Mouse (Mus musculus): Measurements from ENCODE around the gene Spag9. TPM values are rescaled to one million over a fixed set of nuclear protein-coding genes. Genes with fewer than 3 reads are reported as not detected.

Gene Spag9
- polyA plus RNA-seq, 1 experiment: 12.6 TPM

GRCm38 (mm10) chr11:94140540-94140939 lies 144.6 kb downstream of the Spag9 start:
- H3K79me3 ChIP-seq (ENCODE audit: low read depth): no peaks in the 10 kb centered on the region
- H3K4me3 ChIP-seq (ENCODE audit: insufficient read depth, poor library complexity, severe bottlenecking): no peak overlapping the region
- H3K27me3 ChIP-seq (ENCODE audit: control insufficient read depth, insufficient read depth, insufficient read length): no peaks in the 10 kb centered on the region
- H3K36me3 ChIP-seq (ENCODE audit: control insufficient read depth, insufficient read depth): no peaks in the 10 kb centered on the region
- no peaks in the 10 kb centered on the region for H3K79me2 ChIP-seq (ENCODE audit: control insufficient read depth, insufficient read depth)
- TF ChIP-seq MAX (IDR thresholded peaks at IDR 0.05) (no peak), CTCF (IDR thresholded peaks at IDR 0.05; ENCODE audit: control insufficient read depth, insufficient read depth, insufficient read length) (no peak), FOSL1 (IDR thresholded peaks at IDR 0.05; ENCODE audit: insufficient read depth, low read length, poor library complexity, severe bottlenecking) (no peak), MYOD1 (IDR thresholded peaks at IDR 0.05; ENCODE audit: control insufficient read depth, insufficient read length, low read depth) (no peak), MYOG (IDR thresholded peaks at IDR 0.05; ENCODE audit: control insufficient read depth, extremely low read depth, insufficient read length) (no peak), CEBPB (IDR thresholded peaks at IDR 0.05; ENCODE audit: low read depth) (no peak)
- no peak overlapping the region for H3ac ChIP-seq (ENCODE audit: control insufficient read depth, insufficient read length, low read depth)

- Histone ChIP-seq H3K27me3 (ENCODE audit: control insufficient read depth, insufficient read depth, insufficient read length) (no peaks in the 10 kb centered on the region), H3ac (ENCODE audit: control insufficient read depth, insufficient read length, low read depth) (no peak overlapping the region), H3K79me3 (ENCODE audit: low read depth) (no peaks in the 10 kb centered on the region), H3K36me3 (ENCODE audit: control insufficient read depth, insufficient read depth) (no peaks in the 10 kb centered on the region), H3K4me3 (ENCODE audit: insufficient read depth, poor library complexity, severe bottlenecking) (no peak overlapping the region), H3K79me2 (ENCODE audit: control insufficient read depth, insufficient read depth) (no peaks in the 10 kb centered on the region)
- no peak for TF ChIP-seq CEBPB (IDR thresholded peaks at IDR 0.05; ENCODE audit: low read depth)
- no peak for TF ChIP-seq USF1 (IDR thresholded peaks at IDR 0.05; ENCODE audit: low read depth)
- no peak for TF ChIP-seq MYOG (IDR thresholded peaks at IDR 0.05; ENCODE audit: control insufficient read depth, extremely low read depth, insufficient read length)
- TF ChIP-seq CTCF (IDR thresholded peaks at IDR 0.05; ENCODE audit: control insufficient read depth, insufficient read depth, insufficient read length): no peak
- TF ChIP-seq MAX (IDR thresholded peaks at IDR 0.05): no peak
- TF ChIP-seq MYOD1 (IDR thresholded peaks at IDR 0.05; ENCODE audit: control insufficient read depth, insufficient read length, low read depth): no peak
- TF ChIP-seq FOSL1 (IDR thresholded peaks at IDR 0.05; ENCODE audit: insufficient read depth, low read length, poor library complexity, severe bottlenecking): no peak
Observed at GRCm38 (mm10) chr11:94141564-94141963, 145.7 kb downstream of the Spag9 start.

- Histone ChIP-seq H3K4me3 (ENCODE audit: insufficient read depth, poor library complexity, severe bottlenecking) (no peak overlapping the region), H3K79me2 (ENCODE audit: control insufficient read depth, insufficient read depth) (no peaks in the 10 kb centered on the region), H3K27me3 (ENCODE audit: control insufficient read depth, insufficient read depth, insufficient read length) (no peaks in the 10 kb centered on the region), H3ac (ENCODE audit: control insufficient read depth, insufficient read length, low read depth) (no peak overlapping the region), H3K36me3 (ENCODE audit: control insufficient read depth, insufficient read depth) (no peaks in the 10 kb centered on the region), H3K79me3 (ENCODE audit: low read depth) (no peaks in the 10 kb centered on the region)
- TF ChIP-seq CTCF (IDR thresholded peaks at IDR 0.05; ENCODE audit: control insufficient read depth, insufficient read depth, insufficient read length) (no peak), USF1 (IDR thresholded peaks at IDR 0.05; ENCODE audit: low read depth) (no peak), MAX (IDR thresholded peaks at IDR 0.05) (no peak), MYOD1 (IDR thresholded peaks at IDR 0.05; ENCODE audit: control insufficient read depth, insufficient read length, low read depth) (no peak), FOSL1 (IDR thresholded peaks at IDR 0.05; ENCODE audit: insufficient read depth, low read length, poor library complexity, severe bottlenecking) (no peak), MYOG (IDR thresholded peaks at IDR 0.05; ENCODE audit: control insufficient read depth, extremely low read depth, insufficient read length) (no peak), CEBPB (IDR thresholded peaks at IDR 0.05; ENCODE audit: low read depth) (no peak)
Observed at GRCm38 (mm10) chr11:94143336-94143735, 147.4 kb downstream of the Spag9 start.

- Histone ChIP-seq H3ac (ENCODE audit: control insufficient read depth, insufficient read length, low read depth) (peak overlapping the region; percentile 31), H3K27me3 (ENCODE audit: control insufficient read depth, insufficient read depth, insufficient read length) (no peaks in the 10 kb centered on the region), H3K36me3 (ENCODE audit: control insufficient read depth, insufficient read depth) (no peaks in the 10 kb centered on the region), H3K4me3 (ENCODE audit: insufficient read depth, poor library complexity, severe bottlenecking) (no peak overlapping the region), H3K79me3 (ENCODE audit: low read depth) (no peaks in the 10 kb centered on the region), H3K79me2 (ENCODE audit: control insufficient read depth, insufficient read depth) (no peaks in the 10 kb centered on the region)
- TF ChIP-seq CTCF (IDR thresholded peaks at IDR 0.05; ENCODE audit: control insufficient read depth, insufficient read depth, insufficient read length): no peak
- no peak for TF ChIP-seq MYOD1 (IDR thresholded peaks at IDR 0.05; ENCODE audit: control insufficient read depth, insufficient read length, low read depth)
- no peak for TF ChIP-seq MYOG (IDR thresholded peaks at IDR 0.05; ENCODE audit: control insufficient read depth, extremely low read depth, insufficient read length)
- TF ChIP-seq MAX (IDR thresholded peaks at IDR 0.05): peak; percentile 95
- TF ChIP-seq CEBPB (IDR thresholded peaks at IDR 0.05; ENCODE audit: low read depth): peak; percentile 42
- TF ChIP-seq USF1 (IDR thresholded peaks at IDR 0.05; ENCODE audit: low read depth): peak; percentile 22
Observed at GRCm38 (mm10) chr11:94144771-94145539, 149.1 kb downstream of the Spag9 start.

GRCm38 (mm10) chr11:94146049-94146605 lies 150.2 kb downstream of the Spag9 start:
- no peak overlapping the region for H3ac ChIP-seq (ENCODE audit: control insufficient read depth, insufficient read length, low read depth)
- no peaks in the 10 kb centered on the region for H3K79me2 ChIP-seq (ENCODE audit: control insufficient read depth, insufficient read depth)
- no peaks in the 10 kb centered on the region for H3K27me3 ChIP-seq (ENCODE audit: control insufficient read depth, insufficient read depth, insufficient read length)
- H3K36me3 ChIP-seq (ENCODE audit: control insufficient read depth, insufficient read depth): no peaks in the 10 kb centered on the region
- H3K79me3 ChIP-seq (ENCODE audit: low read depth): no peaks in the 10 kb centered on the region
- H3K4me3 ChIP-seq (ENCODE audit: insufficient read depth, poor library complexity, severe bottlenecking): no peak overlapping the region
- TF ChIP-seq MYOD1 (IDR thresholded peaks at IDR 0.05; ENCODE audit: control insufficient read depth, insufficient read length, low read depth) (no peak), CEBPB (IDR thresholded peaks at IDR 0.05; ENCODE audit: low read depth) (no peak), MYOG (IDR thresholded peaks at IDR 0.05; ENCODE audit: control insufficient read depth, extremely low read depth, insufficient read length) (no peak), USF1 (IDR thresholded peaks at IDR 0.05; ENCODE audit: low read depth) (no peak), MAX (IDR thresholded peaks at IDR 0.05) (no peak), FOSL1 (IDR thresholded peaks at IDR 0.05; ENCODE audit: insufficient read depth, low read length, poor library complexity, severe bottlenecking) (no peak)
